Mouse (Mus musculus): Measurements from ENCODE around the gene Cyp27a1.

GRCm38 (mm10) chr1:74774062-74774461, 60.7 kb downstream of the Cyp27a1 start:
- TF ChIP-seq CHD2 (IDR thresholded peaks at IDR 0.05; ENCODE audit: low read depth, low read length) (no peak), ZNF384 (IDR thresholded peaks at IDR 0.05; ENCODE audit: low read depth, low read length) (no peak), ZC3H11A (IDR thresholded peaks at IDR 0.05; ENCODE audit: borderline replicate concordance, low read depth, low read length) (no peak), MAFK (IDR thresholded peaks at IDR 0.05; ENCODE audit: insufficient read depth, low read depth, low read length) (no peak)

Measured in ES-E14 (cell line).